Mouse (Mus musculus) lung, postnatal 10 days (tissue): ENCODE measurements around the gene Dclre1b.
"Not testable (repeated sequence)": the region's sequence is repeated elsewhere in the genome, so short reads cannot be mapped to it uniquely, and the experiment has no call there.

Experiments used
- DNase-seq: peaks from one replicate; pipeline ENCODE4 v3.0.0; 2021

The Dclre1b gene

GRCm38 (mm10) chr3:103805671-103806070 is 3.6 kb downstream of the Dclre1b start:
- DNase-seq, result no peak

GRCm38 (mm10) chr3:103802861-103803260 is 6.4 kb downstream of the Dclre1b start:
- peak; percentile 3 for DNase-seq

GRCm38 (mm10) chr3:103801631-103802531 is 7.4 kb downstream of the Dclre1b start:
- DNase-seq, result peak; percentile 89

- DNase-seq, result no peak
Observed at GRCm38 (mm10) chr3:103799507-103799906, 9.7 kb downstream of the Dclre1b start.

- DNase-seq, result no peak
Observed at GRCm38 (mm10) chr3:103796389-103796788, 12.9 kb downstream of the Dclre1b start.

GRCm38 (mm10) chr3:103792566-103792965 is 16.7 kb downstream of the Dclre1b start:
- no peak for DNase-seq

GRCm38 (mm10) chr3:103792111-103792406 is 17.2 kb downstream of the Dclre1b start:
- DNase-seq, result not testable (repeated sequence)

- DNase-seq, result peak; percentile 97
Observed at GRCm38 (mm10) chr3:103791230-103792110, 17.8 kb downstream of the Dclre1b start, which contains the start of gene Hipk1. TSS of gene Hipk1 (minus strand) at chr3:103791563.

- DNase-seq, result peak; percentile 40
Observed at GRCm38 (mm10) chr3:103790346-103791145, 18.7 kb downstream of the Dclre1b start.

- peak; percentile 85 for DNase-seq
Observed at GRCm38 (mm10) chr3:103789891-103790345, 19.3 kb downstream of the Dclre1b start.

GRCm38 (mm10) chr3:103789096-103789495 is 20.1 kb downstream of the Dclre1b start:
- DNase-seq, result no peak

- DNase-seq, result peak; percentile 48
Observed at GRCm38 (mm10) chr3:103787225-103787624, 22.0 kb downstream of the Dclre1b start.

- no peak for DNase-seq
Observed at GRCm38 (mm10) chr3:103782844-103783609, 26.2 kb downstream of the Dclre1b start.

- no peak for DNase-seq
Observed at GRCm38 (mm10) chr3:103780777-103781176, 28.5 kb downstream of the Dclre1b start.

GRCm38 (mm10) chr3:103780271-103780670 is 29.0 kb downstream of the Dclre1b start:
- no peak for DNase-seq

GRCm38 (mm10) chr3:103779183-103779582 is 30.1 kb downstream of the Dclre1b start:
- DNase-seq, result no peak

- no peak for DNase-seq
Observed at GRCm38 (mm10) chr3:103778660-103779059, 30.6 kb downstream of the Dclre1b start.

GRCm38 (mm10) chr3:103777940-103778339 is 31.3 kb downstream of the Dclre1b start:
- no peak for DNase-seq

GRCm38 (mm10) chr3:103774009-103774408 is 35.2 kb downstream of the Dclre1b start:
- DNase-seq, result no peak

- DNase-seq, result no peak
Observed at GRCm38 (mm10) chr3:103773508-103773907, 35.7 kb downstream of the Dclre1b start.

- DNase-seq, result no peak
Observed at GRCm38 (mm10) chr3:103772846-103773245, 36.4 kb downstream of the Dclre1b start.
